Mouse (Mus musculus): ENCODE results near the gene Zfp180.
"Not testable (repeated sequence)": the region's sequence is repeated elsewhere in the genome, so short reads cannot be mapped to it uniquely, and the experiment has no call there.

GRCm38 (mm10) chr7:24074424-24074823, 7.3 kb upstream of the Zfp180 start:
- not testable (repeated sequence) for TF ChIP-seq CTCF (IDR thresholded peaks at IDR 0.05; ENCODE audit: extremely low read depth, insufficient read length, insufficient replicate concordance, low read depth, low read length); POLR2A (IDR thresholded peaks at IDR 0.05; ENCODE audit: low read depth, low read length)

Data from small intestine, adult 2 months (tissue).